Mouse (Mus musculus): ENCODE results near the gene Ulk3. TPM values are rescaled to one million over a fixed set of nuclear protein-coding genes. Genes with fewer than 3 reads are reported as not detected.

Gene Ulk3
- polyA plus RNA-seq (2012; rRNA removed) = 3.5 and 3.6 TPM in 2 replicates

DNA sequence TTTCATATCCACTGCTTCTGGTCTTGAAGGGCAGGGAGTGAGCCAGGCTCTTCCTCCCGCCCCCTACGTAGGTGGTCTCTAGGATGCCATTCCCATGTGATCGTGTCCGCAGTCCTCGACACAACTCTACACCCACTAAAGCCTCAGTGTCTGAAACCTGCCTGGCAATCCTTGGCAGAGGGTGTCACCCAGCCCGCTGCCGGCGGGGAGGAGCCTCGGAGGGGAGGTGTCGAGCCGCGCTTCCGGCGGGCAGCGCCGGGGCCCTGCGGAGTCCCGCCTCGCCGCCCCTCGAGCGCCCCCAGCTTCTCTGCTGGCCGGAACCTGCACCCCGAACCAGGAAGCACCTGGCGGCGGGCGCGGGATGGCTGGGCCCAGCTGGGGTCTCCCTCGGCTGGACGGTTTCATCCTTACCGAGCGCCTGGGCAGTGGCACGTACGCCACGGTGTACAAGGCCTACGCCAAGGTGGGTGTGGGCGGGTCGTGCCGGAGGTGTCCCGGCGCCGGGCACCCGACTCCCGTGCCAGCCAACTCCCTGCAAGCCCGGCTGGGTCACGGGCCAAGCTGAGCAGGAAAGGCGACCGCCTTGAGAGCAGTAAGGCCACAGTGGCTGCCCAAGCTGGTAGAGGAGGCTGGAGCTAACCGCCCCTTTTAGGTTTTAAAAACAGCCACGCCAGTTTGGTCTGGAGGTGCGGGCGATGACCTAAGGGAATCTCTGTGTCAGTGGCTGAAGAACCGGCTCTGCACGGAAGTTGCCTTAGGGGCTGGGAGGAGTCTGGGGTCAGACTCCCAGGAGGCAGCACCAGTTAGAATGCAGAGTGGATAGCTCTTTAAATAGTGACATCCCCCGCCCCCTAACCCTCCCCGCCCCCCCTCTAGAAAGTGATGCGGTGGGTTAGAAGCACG lies at the start of gene Ulk3:
Ulk3 (plus strand) TSS at position 229 of the 903 bp plus-strand sequence.

DNA sequence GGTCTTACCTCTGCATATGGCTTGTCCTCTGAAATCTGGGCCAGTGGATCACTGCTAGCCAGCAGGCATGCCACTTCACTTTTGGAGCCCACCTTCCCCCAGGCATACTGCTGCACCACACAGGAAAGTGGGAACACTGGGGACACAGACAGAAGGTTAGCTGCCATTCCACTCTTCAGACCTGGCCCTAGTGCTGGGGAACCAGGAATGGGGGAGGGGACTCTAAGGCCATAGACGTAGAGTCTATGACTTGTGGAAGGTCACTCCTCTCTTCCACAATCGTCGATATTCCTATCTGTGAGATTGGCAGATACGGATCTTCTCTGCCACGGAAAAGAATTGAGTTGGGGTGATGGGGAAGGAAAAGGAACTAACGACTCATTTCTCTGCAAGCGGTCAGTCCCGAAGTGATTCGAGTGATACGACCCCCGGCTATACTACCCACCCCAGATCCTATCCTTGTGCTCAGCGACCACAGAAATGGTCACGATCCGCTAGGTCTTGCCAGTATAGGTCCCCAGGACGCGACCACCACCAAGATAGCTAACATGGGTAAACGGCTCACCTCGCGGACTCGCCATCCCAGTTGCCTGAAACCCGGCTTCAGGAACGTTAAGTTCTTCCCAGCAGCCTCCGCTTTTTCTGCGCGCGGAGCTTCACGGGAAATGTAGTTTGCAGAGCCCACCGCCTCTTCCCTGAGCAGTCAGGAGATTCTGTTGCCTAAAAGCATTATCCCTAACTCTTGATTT lies 36.9 kb upstream of the Ulk3 start, which contains the start of gene Mpi:
Mpi (minus strand) TSS at position 625 of the 749 bp plus-strand sequence.

DNA sequence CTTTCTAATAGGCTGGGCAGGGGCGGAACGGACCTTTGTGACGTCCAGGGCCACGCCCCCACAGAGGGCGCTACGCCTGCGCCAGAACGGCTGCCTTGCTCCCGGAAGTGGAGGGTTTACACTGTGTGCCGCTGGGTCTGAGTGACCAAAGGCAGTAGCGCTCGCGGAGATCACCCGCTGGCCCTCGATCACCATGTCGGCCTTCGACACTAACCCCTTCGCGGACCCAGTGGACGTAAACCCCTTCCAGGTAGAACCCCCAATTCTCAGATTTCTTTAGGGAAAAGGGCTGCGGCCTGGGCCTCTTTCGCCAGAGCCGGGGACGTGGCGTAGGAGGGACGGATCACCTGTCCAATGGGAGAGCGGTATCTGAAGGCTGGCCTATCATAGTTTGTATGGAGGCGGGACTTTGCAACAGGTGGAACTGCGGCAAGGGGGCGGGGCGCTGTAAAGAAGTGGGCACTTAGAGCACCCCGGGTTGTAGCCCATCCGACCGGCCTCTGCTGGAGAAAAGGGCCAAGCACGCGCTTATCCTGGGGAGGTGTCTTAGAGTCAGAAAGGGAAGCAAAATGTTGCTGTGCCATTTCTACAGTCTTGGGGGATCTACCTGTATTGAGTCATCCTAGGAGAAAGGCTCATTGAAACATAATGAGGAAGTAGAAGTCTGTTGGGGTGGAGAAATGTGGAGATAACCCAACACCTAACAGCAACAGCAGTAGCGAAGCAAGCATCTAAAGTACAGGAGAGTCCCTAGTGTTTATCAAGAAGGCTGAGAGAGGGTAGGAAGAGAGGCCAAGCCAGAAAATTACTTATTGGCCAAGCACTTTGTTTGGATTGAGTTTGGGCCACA lies 28.2 kb upstream of the Ulk3 start, which contains the start of gene Scamp2:
Scamp2 (plus strand) TSS at position 83 of the 850 bp plus-strand sequence.

DNA sequence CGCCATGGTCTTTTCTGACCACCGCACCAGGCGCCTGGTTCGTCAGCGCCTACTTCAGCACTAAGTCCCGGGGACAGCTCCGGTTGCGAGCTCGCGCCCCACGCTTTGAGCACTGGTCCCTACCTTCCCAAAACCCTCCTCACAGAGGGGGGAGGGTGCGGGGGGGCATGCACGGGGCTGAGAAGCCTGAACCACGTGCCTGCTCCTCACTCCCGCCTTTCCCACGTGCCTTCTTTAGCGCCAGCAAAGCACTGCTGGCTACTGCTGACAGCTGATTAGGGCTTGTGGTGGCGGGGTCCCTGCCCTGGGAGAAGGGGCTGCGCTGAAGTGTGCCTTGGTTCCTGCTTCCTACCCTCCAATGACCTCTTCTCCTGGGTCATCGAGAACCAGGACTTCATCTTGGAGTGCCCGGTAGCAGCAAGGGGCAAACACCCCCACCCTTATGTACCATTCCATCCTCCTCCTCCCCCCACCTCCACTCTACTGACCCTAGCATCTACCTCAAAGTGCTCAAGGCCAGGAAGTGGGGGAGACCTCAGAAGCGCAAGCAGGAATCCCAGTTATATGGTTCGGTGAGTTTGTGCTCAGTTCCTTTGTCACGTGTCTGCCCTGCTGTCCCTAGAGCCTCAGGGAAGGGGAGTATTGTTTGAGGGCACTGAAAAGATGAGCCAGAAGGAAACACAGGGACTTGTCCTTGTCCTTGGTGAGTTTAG lies 17.0 kb downstream of the Ulk3 start, which contains the start of gene Cplx3:
Cplx3 (minus strand) TSS at position 143 of the 713 bp plus-strand sequence.

GRCm38 (mm10) chr9:57620674-57621073 lies 31.4 kb downstream of the Ulk3 start, which contains the start of gene Lman1l:
Lman1l (minus strand) TSS chr9:57620774.

Other genes starting within 250 kb of the Ulk3 start
- gene Ppcdc, start 149.3 kb upstream of the Ulk3 start, polyA plus RNA-seq (2012; rRNA removed) = 7.3 and 10.2 TPM in 2 replicates
- 6.9 and 9.7 TPM in 2 replicates for gene Scamp5, start 121.4 kb upstream of the Ulk3 start, polyA plus RNA-seq (2012; rRNA removed)
- gene Rpp25, start 85.4 kb upstream of the Ulk3 start, polyA plus RNA-seq (2012; rRNA removed) = 0.17 and 0.33 TPM in 2 replicates
- 109 and 132 TPM in 2 replicates for gene Cox5a, start 68.2 kb upstream of the Ulk3 start, polyA plus RNA-seq (2012; rRNA removed)
- 3.4 TPM in 2 replicates for gene Fam219b, start 51.9 kb upstream of the Ulk3 start, polyA plus RNA-seq (2012; rRNA removed)
- gene Mpi, start 36.7 kb upstream of the Ulk3 start, polyA plus RNA-seq (2012; rRNA removed) = 8.5 and 9.4 TPM in 2 replicates
- 12.8 and 15.4 TPM in 2 replicates for gene Scamp2, start 28.5 kb upstream of the Ulk3 start, polyA plus RNA-seq (2012; rRNA removed)
- gene Cplx3, start 16.8 kb downstream of the Ulk3 start, polyA plus RNA-seq (2012; rRNA removed) = not detected in 2 replicates
- gene Lman1l, start 31.3 kb downstream of the Ulk3 start, polyA plus RNA-seq (2012; rRNA removed) = 0.01 TPM in 1 of 2 replicates, not detected in the other
- 24.7 and 27.4 TPM in 2 replicates for gene Csk, start 64.2 kb downstream of the Ulk3 start, polyA plus RNA-seq (2012; rRNA removed)
- 0.08 TPM in 2 replicates for gene Cyp1a2, start 94.3 kb downstream of the Ulk3 start, polyA plus RNA-seq (2012; rRNA removed)
- 0.12 TPM in 2 replicates for gene Cyp1a1, start 98.5 kb downstream of the Ulk3 start, polyA plus RNA-seq (2012; rRNA removed)
- 6.1 and 7.4 TPM in 2 replicates for gene Edc3, start 119.1 kb downstream of the Ulk3 start, polyA plus RNA-seq (2012; rRNA removed)
- gene Clk3, start 176.4 kb downstream of the Ulk3 start, polyA plus RNA-seq (2012; rRNA removed) = 116 and 134 TPM in 2 replicates
- gene Arid3b, start 247.3 kb downstream of the Ulk3 start, polyA plus RNA-seq (2012; rRNA removed) = 6.5 and 8.1 TPM in 2 replicates

All from liver, embryonic 14 days (tissue).